Mouse (Mus musculus): ENCODE results near the gene Olfr453. TPM values are rescaled to one million over a fixed set of nuclear protein-coding genes. Genes with fewer than 3 reads are reported as not detected.

The Olfr453 gene
- not detected for total RNA-seq (2021)
- polyA plus RNA-seq (2012; rRNA removed): not detected in 2 replicates
- long read RNA-seq: 0 reads

GRCm38 (mm10) chr6:42739071-42739470 is at the start of gene Olfr453:
Gene Olfr453 (plus strand): TSS chr6:42739371.
- no peak for DNase-seq

GRCm38 (mm10) chr6:42689761-42690160 is 49.4 kb upstream of the Olfr453 start:
- DNase-seq: no peak

- DNase-seq: peak; percentile 90
Measured at GRCm38 (mm10) chr6:42692154-42692516, 47.0 kb upstream of the Olfr453 start.

GRCm38 (mm10) chr6:42692517-42693190 is 46.5 kb upstream of the Olfr453 start:
- peak; percentile 92 for DNase-seq

- peak; percentile 90 for DNase-seq
Measured at GRCm38 (mm10) chr6:42709291-42710211, 29.6 kb upstream of the Olfr453 start, which contains the start of gene Tcaf1. Gene Tcaf1 (minus strand): TSS chr6:42710088.

GRCm38 (mm10) chr6:42714668-42715067 is 24.5 kb upstream of the Olfr453 start:
- no peak for DNase-seq

GRCm38 (mm10) chr6:42717973-42718372 is 21.2 kb upstream of the Olfr453 start:
- DNase-seq: peak; percentile 82

GRCm38 (mm10) chr6:42742303-42742702 is 3.1 kb downstream of the Olfr453 start:
- no peak for DNase-seq

GRCm38 (mm10) chr6:42747846-42748245 is 8.7 kb downstream of the Olfr453 start:
- DNase-seq: peak; percentile 66

- DNase-seq: no peak
Measured at GRCm38 (mm10) chr6:42756104-42756503, 16.9 kb downstream of the Olfr453 start, which contains the start of gene Olfr38. Gene Olfr38 (plus strand): TSS chr6:42756404.

- DNase-seq: no peak
Measured at GRCm38 (mm10) chr6:42777066-42777465, 37.9 kb downstream of the Olfr453 start.

- no peak for DNase-seq
Measured at GRCm38 (mm10) chr6:42784793-42785192, 45.6 kb downstream of the Olfr453 start, which contains the start of gene Olfr452. Gene Olfr452 (plus strand): TSS chr6:42785093.

GRCm38 (mm10) chr6:42790247-42790948 is 51.2 kb downstream of the Olfr453 start:
- DNase-seq: no peak

- no peak for DNase-seq
Measured at GRCm38 (mm10) chr6:42790949-42791556, 51.9 kb downstream of the Olfr453 start.

GRCm38 (mm10) chr6:42794982-42795381 is 55.8 kb downstream of the Olfr453 start:
- no peak for DNase-seq

Other genes starting within 250 kb of the Olfr453 start
- gene Olfr455, start 191.8 kb upstream of the Olfr453 start, total RNA-seq (2021): not detected
- not detected in 2 replicates for gene Olfr455, start 191.8 kb upstream of the Olfr453 start, polyA plus RNA-seq (2012; rRNA removed)
- gene Tcaf3, start 141.7 kb upstream of the Olfr453 start, total RNA-seq (2021): not detected
- gene Tcaf3, start 141.7 kb upstream of the Olfr453 start, polyA plus RNA-seq (2012; rRNA removed): not detected in 2 replicates
- 10 to 100 TPM; 10.6 to 14.6 TPM for gene Tcaf2, start 94.1 kb upstream of the Olfr453 start, total RNA-seq (2021)
- 1.4 and 3.4 TPM in 2 replicates for gene Tcaf2, start 94.1 kb upstream of the Olfr453 start, polyA plus RNA-seq (2012; rRNA removed)
- 10 to 100 TPM; 83.0 to 87.0 TPM for gene Tcaf1, start 29.3 kb upstream of the Olfr453 start, total RNA-seq (2021)
- 19.6 and 21.8 TPM in 2 replicates for gene Tcaf1, start 29.3 kb upstream of the Olfr453 start, polyA plus RNA-seq (2012; rRNA removed)
- gene Olfr38, start 17.0 kb downstream of the Olfr453 start, total RNA-seq (2021): not detected
- not detected in 2 replicates for gene Olfr38, start 17.0 kb downstream of the Olfr453 start, polyA plus RNA-seq (2012; rRNA removed)
- not detected for gene Olfr452, start 45.7 kb downstream of the Olfr453 start, total RNA-seq (2021)
- gene Olfr452, start 45.7 kb downstream of the Olfr453 start, polyA plus RNA-seq (2012; rRNA removed): not detected in 2 replicates
- not detected for gene Olfr450, start 72.6 kb downstream of the Olfr453 start, total RNA-seq (2021)
- gene Olfr450, start 72.6 kb downstream of the Olfr453 start, polyA plus RNA-seq (2012; rRNA removed): not detected in 2 replicates
- gene Olfr449, start 95.0 kb downstream of the Olfr453 start, total RNA-seq (2021): not detected
- not detected in 2 replicates for gene Olfr449, start 95.0 kb downstream of the Olfr453 start, polyA plus RNA-seq (2012; rRNA removed)
- gene Olfr448, start 151.1 kb downstream of the Olfr453 start, total RNA-seq (2021): not detected
- not detected in 2 replicates for gene Olfr448, start 151.1 kb downstream of the Olfr453 start, polyA plus RNA-seq (2012; rRNA removed)
- gene Olfr447, start 169.5 kb downstream of the Olfr453 start, total RNA-seq (2021): not detected
- gene Olfr447, start 169.5 kb downstream of the Olfr453 start, polyA plus RNA-seq (2012; rRNA removed): not detected in 2 replicates
- not detected for gene Olfr446, start 182.0 kb downstream of the Olfr453 start, total RNA-seq (2021)
- gene Olfr446, start 182.0 kb downstream of the Olfr453 start, polyA plus RNA-seq (2012; rRNA removed): not detected in 2 replicates
- not detected for gene Olfr444, start 209.7 kb downstream of the Olfr453 start, total RNA-seq (2021)
- gene Olfr444, start 209.7 kb downstream of the Olfr453 start, polyA plus RNA-seq (2012; rRNA removed): not detected in 2 replicates

Measured in adrenal gland, adult 2 months (tissue).